Mouse (Mus musculus) adrenal gland, postnatal 4 days (tissue): ENCODE measurements at regions not wholly inside any gene's neighbourhood (a gene's known extent, or its start where the extent isn't known, plus 50 kb on each side); places are given as distances from the start of the nearest gene placed in this dataset.
A peak's percentile ranks its signal among the peaks of the same experiment; 100 is the strongest.

ENCODE experiments used
- DNase-seq, 2 experiments: peaks; one replicate each; pipeline ENCODE4 v3.0.0; 2021 to 2022; ENCODE audit warnings: low spot score in 2 of 2, mixed read lengths in 2 of 2

- no peak for DNase-seq
These were observed 127.7 kb downstream of the Pros1 start for GRCm38 (mm10) chr16:62981821-62982220.

- no peak for DNase-seq
These were observed 128.5 kb downstream of the Pros1 start for GRCm38 (mm10) chr16:62982558-62982957.

GRCm38 (mm10) chr16:62995555-62995954 is 141.4 kb downstream of the Pros1 start:
- DNase-seq = no peak

- DNase-seq = no peak
These were observed 157.1 kb downstream of the Pros1 start for GRCm38 (mm10) chr16:63011151-63011734.

- DNase-seq = no peak
These were observed 160.3 kb downstream of the Pros1 start for GRCm38 (mm10) chr16:63014453-63014852.

- DNase-seq = no peak
These were observed 162.0 kb downstream of the Pros1 start for GRCm38 (mm10) chr16:63016144-63016543.

GRCm38 (mm10) chr16:63016658-63017057 is 162.6 kb downstream of the Pros1 start:
- DNase-seq = no peak

- DNase-seq = no peak
These were observed 176.3 kb downstream of the Pros1 start for GRCm38 (mm10) chr16:63030399-63030798.

GRCm38 (mm10) chr16:63031035-63031434 is 176.9 kb downstream of the Pros1 start:
- DNase-seq = no peak

GRCm38 (mm10) chr16:63031802-63032201 is 177.7 kb downstream of the Pros1 start:
- DNase-seq = no peak

- no peak for DNase-seq
These were observed 195.0 kb downstream of the Pros1 start for GRCm38 (mm10) chr16:63049100-63049499.

GRCm38 (mm10) chr16:63062883-63063282 is 208.8 kb downstream of the Pros1 start:
- no peak for DNase-seq

- no peak for DNase-seq
These were observed 215.9 kb downstream of the Pros1 start for GRCm38 (mm10) chr16:63069987-63070386.

GRCm38 (mm10) chr16:63075814-63076213 is 221.7 kb downstream of the Pros1 start:
- DNase-seq = no peak

- no peak for DNase-seq
These were observed 227.3 kb downstream of the Pros1 start for GRCm38 (mm10) chr16:63081383-63081782.

GRCm38 (mm10) chr16:63083256-63083655 is 229.1 kb downstream of the Pros1 start:
- no peak for DNase-seq

GRCm38 (mm10) chr16:63084021-63084756 is 230.1 kb downstream of the Pros1 start:
- DNase-seq = no peak

- peak in 1 of 2 experiments; percentile 11 for DNase-seq
These were observed 232.1 kb downstream of the Pros1 start for GRCm38 (mm10) chr16:63086086-63086796.

GRCm38 (mm10) chr16:63091471-63092300 is 237.6 kb downstream of the Pros1 start:
- no peak for DNase-seq

GRCm38 (mm10) chr16:63094126-63094840 is 240.2 kb downstream of the Pros1 start:
- no peak for DNase-seq

- no peak for DNase-seq
These were observed 248.3 kb downstream of the Pros1 start for GRCm38 (mm10) chr16:63102362-63102761.
